Mouse (Mus musculus) forebrain, embryonic 14.5 days (tissue): ENCODE results near the gene Spry1. TPM values are rescaled to one million over a fixed set of nuclear protein-coding genes. Genes with fewer than 3 reads are reported as not detected.

Experiments used
- ATAC-seq: fragments of 200-750 bp; cut with Nextera tagmentation; 2 replicates; pipeline ENCODE4 v1.8.0; 2017; ENCODE audit warnings: mild to moderate bottlenecking, moderate library complexity
- DNase-seq: peaks from one replicate; pipeline ENCODE4 v3.0.0-alpha.2; 2015; ENCODE audit warnings: low spot score
- H3K27ac ChIP-seq: fragments of 300-500 bp; sonication (generic); 2 replicates; pipeline ENCODE4 v1.5.1; 2014; ENCODE audit warnings: low read depth, mild to moderate bottlenecking, control low read depth, low read length, moderate library complexity
- H3K27me3 ChIP-seq: fragments of 300-500 bp; sonication (generic); replicated peaks from 2 replicates; pipeline ENCODE4 v1.6.1; 2014; ENCODE audit warnings: low read length, control low read depth, mixed read lengths; ENCODE audit not compliant: control insufficient read depth, insufficient read depth
- H3K36me3 ChIP-seq: fragments of 300-500 bp; sonication (generic); 2 replicates; pipeline ENCODE4 v1.6.1; 2014; ENCODE audit warnings: low read length, control low read depth; ENCODE audit not compliant: control insufficient read depth, insufficient read depth
- H3K4me1 ChIP-seq: fragments of 300-500 bp; sonication (generic); 2 replicates; pipeline ENCODE4 v1.6.1; 2014; ENCODE audit warnings: antibody characterized with exemption, low read length, control low read depth; ENCODE audit not compliant: control insufficient read depth, insufficient read depth
- H3K4me2 ChIP-seq: fragments of 300-500 bp; sonication (generic); 2 replicates; pipeline ENCODE4 v1.6.1; 2014; ENCODE audit warnings: mild to moderate bottlenecking, control low read depth, low read length
- H3K4me3 ChIP-seq: fragments of 300-500 bp; sonication (generic); 2 replicates; pipeline ENCODE4 v1.5.1; 2014; ENCODE audit warnings: low read depth, low read length, control low read depth
- H3K9ac ChIP-seq: fragments of 300-500 bp; sonication (generic); 2 replicates; pipeline ENCODE4 v1.6.1; 2014; ENCODE audit warnings: mild to moderate bottlenecking, low read length, control low read depth, moderate library complexity
- H3K9me3 ChIP-seq: fragments of 300-500 bp; sonication (generic); replicated peaks from 2 replicates; pipeline ENCODE4 v1.6.1; 2016; ENCODE audit warnings: low read length, control low read depth, mixed read lengths; ENCODE audit not compliant: control insufficient read depth
- WGBS: fragments of 180-500 bp; shearing (Covaris S2); extraction: QIAGEN DNeasy Blood & Tissue Kit; methylation state at CpG from one replicate; pipeline ENCODE4 v1.1.7; 2014; 5-methylcytosine and 5-hydroxymethylcytosine counted together
- polyA plus RNA-seq: library from polyadenylated mRNA; unstranded; fragments of >200 nt; fragmentation: Nextera tagmentation; extraction: Ambion mirVana; gene quantifications from 2 replicates; pipeline ENCODE4 v1.2.1, GENCODE M21; 2014

The Spry1 gene
- polyA plus RNA-seq, 1 experiment from 2014 or later: 6.0 TPM

DNA sequence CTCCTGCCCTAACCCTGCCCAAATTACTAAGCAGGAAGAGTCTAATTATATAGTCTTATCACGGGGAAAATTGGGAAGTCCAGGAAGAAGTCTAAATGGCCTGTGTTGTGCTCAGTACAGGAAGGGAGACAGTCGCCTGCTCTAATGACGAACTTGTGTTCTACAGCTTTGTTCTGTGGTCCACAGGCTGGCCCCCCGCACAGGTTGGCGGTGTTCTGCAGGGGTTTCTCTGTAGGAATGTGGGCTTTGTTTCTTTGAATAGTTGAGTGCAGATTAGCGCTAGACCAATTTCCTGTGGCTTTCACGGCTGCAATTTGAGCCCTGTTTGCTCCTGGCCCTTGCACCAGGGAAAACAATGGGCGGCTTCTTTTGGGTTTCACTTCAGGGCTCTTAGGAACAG, 17.3 kb downstream of the Spry1 start:
- no peak for DNase-seq

DNA sequence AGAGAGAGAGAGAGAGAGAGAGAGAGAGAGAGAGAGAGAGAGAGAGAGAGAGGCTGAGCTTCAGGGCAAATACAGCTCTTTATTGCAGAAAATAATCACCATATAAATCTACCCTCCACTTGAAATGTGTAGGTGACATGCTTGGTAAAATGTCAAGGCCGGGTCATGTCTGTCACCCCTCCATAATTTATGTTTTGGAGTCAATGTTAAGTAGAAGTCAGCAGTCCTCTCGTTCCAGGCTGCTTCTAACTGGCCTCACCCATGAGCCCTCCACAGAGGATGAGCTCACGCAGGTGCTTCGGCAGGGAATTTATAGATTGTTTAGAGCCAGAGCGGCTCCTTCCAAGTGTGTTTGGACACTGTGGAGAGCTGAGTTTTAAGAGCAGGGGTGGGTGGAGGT, 18.4 kb downstream of the Spry1 start:
- Histone ChIP-seq H3K9me3 (no peaks in the 10 kb centered on the region), H3K4me1 (peaks cover 3% of the 10 kb centered on the region), H3K36me3 (no peaks in the 10 kb centered on the region), H3K4me3 (no peak overlapping the region), H3K4me2 (no peak overlapping the region), H3K9ac (no peak overlapping the region), H3K27me3 (no peaks in the 10 kb centered on the region), H3K27ac (no peak overlapping the region)
- DNase-seq: no peak
- WGBS: 64% methylated on average over 5 of the region's 5 CpGs
- no peak for ATAC-seq

More for the DNA sequence above, 17.3 kb downstream of the Spry1 start:
- peak overlapping the region; percentile 33 for H3K4me2 ChIP-seq
- no peaks in the 10 kb centered on the region for H3K36me3 ChIP-seq
- peaks cover 3% of the 10 kb centered on the region for H3K4me1 ChIP-seq
- ATAC-seq: peak; percentile 45; the same call in 1 of the 2 replicates
- H3K4me3 ChIP-seq: no peak overlapping the region; the same call in 1 of the 2 replicates
- H3K9me3 ChIP-seq: no peaks in the 10 kb centered on the region
- 2% methylated on average over 8 of the region's 8 CpGs for WGBS
- no peak overlapping the region for H3K9ac ChIP-seq
- H3K27ac ChIP-seq: no peak overlapping the region
- no peaks in the 10 kb centered on the region for H3K27me3 ChIP-seq

DNA sequence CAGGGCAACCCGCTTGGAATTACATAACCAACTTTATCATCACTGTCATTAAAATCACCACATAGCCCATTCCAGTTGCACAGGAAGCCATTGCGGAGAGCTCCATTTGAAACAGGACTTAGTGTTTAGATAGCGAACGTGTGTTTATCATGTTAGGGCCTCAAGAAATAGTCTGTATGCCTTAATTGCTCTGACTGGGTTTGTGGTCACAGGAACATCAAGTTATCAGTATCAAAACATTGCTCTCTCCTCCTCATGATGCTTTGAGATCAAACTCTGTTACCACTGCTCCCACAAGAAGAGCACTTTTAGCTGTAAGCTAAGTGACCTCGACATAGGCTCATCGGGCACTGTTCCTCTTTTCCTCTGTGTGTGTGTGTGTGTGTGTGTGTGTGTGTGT, 19.9 kb downstream of the Spry1 start:
- no peaks in the 10 kb centered on the region for H3K27me3 ChIP-seq
- peaks cover 3% of the 10 kb centered on the region for H3K4me1 ChIP-seq
- H3K9me3 ChIP-seq: no peaks in the 10 kb centered on the region
- no peaks in the 10 kb centered on the region for H3K36me3 ChIP-seq
- no peak overlapping the region for H3K27ac ChIP-seq
- H3K4me2 ChIP-seq: no peak overlapping the region
- 91% methylated on average over 6 of the region's 6 CpGs for WGBS
- H3K4me3 ChIP-seq: no peak overlapping the region
- H3K9ac ChIP-seq: no peak overlapping the region
- ATAC-seq: no peak
- no peak for DNase-seq

DNA sequence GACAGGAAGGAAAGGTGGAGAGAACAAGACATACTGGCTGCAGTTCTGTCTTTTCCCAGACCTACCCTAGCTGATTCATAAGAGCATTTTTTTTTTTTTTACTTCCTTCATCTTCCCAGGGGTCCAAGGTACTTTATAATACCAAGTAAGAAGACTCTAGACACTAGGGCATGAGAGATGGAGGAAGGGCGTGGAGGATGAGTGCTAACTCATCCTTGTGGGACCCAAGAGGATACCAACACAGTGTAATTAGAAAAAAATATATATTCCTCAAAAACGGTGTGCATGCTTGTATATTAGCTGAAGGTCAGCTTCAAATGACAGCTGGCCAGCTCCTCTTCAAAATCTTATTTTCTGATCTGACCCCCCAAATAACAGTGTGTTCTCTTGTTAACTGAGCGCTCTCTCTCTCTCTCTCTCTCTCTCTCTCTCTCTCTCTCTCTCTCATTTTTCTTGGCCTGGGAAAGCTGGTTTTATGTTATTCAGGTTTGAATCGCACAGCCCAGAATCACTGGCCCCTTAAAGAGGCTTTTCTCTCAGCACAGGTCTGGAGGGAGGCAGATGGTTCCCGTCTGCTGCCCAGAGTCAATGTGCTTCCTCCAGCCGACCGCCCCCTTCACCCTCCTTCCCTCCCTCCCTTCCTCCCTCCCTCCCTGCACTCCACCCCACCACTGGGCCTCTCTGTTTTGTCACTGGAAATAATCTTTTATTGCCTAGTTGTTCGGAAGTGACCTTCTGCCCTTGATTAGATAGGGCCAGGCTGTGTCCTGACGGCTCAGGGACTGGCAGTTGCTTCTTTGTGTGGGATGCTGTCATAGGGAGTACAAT, 26.8 kb downstream of the Spry1 start:
- WGBS: 20% methylated on average over 9 of the region's 9 CpGs
- DNase-seq: peak; percentile 50
- H3K27ac ChIP-seq: no peak overlapping the region
- peak; percentile 62; the same call in 1 of the 2 replicates for ATAC-seq
- H3K4me1 ChIP-seq: no peaks in the 10 kb centered on the region
- H3K36me3 ChIP-seq: no peaks in the 10 kb centered on the region
- peaks cover 14% of the 10 kb centered on the region; the same call in 1 of the 2 replicates for H3K9me3 ChIP-seq
- no peaks in the 10 kb centered on the region for H3K27me3 ChIP-seq
- H3K4me3 ChIP-seq: no peak overlapping the region
- no peak overlapping the region for H3K9ac ChIP-seq
- no peak overlapping the region for H3K4me2 ChIP-seq

DNA sequence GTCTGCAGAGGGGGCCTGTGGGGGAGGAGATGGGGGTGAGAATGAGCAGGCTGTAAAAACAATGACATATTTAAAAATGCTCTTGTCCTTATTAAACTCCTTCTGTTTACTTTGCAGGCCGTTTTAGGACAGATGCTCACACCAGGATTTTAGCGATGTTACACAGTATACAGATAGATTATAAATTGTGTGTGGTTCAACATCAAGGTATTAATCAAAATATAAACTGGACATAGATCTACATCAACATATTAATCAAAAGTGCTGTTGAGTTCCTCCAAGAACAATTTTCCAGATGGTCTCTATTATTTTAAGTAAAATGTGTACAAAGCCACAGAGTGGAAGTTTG, 27.3 kb downstream of the Spry1 start:
- ATAC-seq (no peak), DNase-seq (no peak)
- Histone ChIP-seq H3K4me3 (no peak overlapping the region), H3K27ac (no peak overlapping the region), H3K4me1 (no peaks in the 10 kb centered on the region), H3K9ac (no peak overlapping the region), H3K27me3 (no peaks in the 10 kb centered on the region), H3K36me3 (no peaks in the 10 kb centered on the region), H3K4me2 (no peak overlapping the region), H3K9me3 (peaks cover 14% of the 10 kb centered on the region; the same call in 1 of the 2 replicates)
- 21% methylated on average over 2 of the region's 2 CpGs for WGBS

DNA sequence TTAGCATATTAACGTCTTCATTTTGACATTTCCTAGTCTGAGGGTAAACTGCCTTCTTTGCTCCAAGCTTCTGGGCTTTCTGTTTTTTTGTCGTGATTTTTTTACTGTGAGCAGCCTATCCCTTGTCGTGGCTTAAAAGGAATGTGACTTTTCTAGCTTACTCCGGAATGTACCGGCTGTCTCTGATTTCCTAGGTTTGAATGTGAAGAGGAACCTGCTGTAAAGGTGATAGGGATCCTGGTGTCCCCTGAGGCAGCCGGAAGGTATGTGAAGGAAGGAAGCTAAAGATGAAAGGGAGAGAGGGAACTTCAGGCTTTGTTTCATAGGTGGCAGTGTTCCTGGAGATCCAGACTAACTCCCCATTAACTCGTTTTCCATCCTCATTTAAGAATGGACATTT, 28.0 kb downstream of the Spry1 start:
- peaks cover 14% of the 10 kb centered on the region; the same call in 1 of the 2 replicates for H3K9me3 ChIP-seq
- no peak for DNase-seq
- peaks cover 3% of the 10 kb centered on the region for H3K4me1 ChIP-seq
- no peak for ATAC-seq
- H3K27ac ChIP-seq: no peak overlapping the region
- H3K9ac ChIP-seq: no peak overlapping the region
- no peaks in the 10 kb centered on the region for H3K27me3 ChIP-seq
- H3K36me3 ChIP-seq: no peaks in the 10 kb centered on the region
- H3K4me3 ChIP-seq: no peak overlapping the region
- no peak overlapping the region for H3K4me2 ChIP-seq
- 39% methylated on average over 7 of the region's 7 CpGs for WGBS

DNA sequence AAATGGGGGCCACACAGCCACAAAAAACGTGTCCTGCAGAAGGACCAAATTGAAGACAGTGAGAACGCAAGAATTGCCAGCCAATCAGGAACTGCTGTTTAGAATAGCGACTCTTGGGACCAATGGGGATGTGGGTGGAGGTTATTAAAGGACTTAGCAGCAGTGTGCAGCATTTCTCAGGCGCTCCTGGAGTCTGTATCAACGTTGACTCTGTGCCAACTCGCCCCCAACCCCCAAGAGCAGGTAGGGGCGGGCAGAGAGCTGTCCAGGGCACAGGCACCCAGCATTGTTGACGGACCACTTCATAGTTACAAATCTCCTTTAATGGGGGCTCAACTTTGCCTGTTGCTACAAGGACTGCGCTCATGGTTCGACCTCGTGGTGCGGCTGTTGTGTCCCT, 28.9 kb downstream of the Spry1 start:
- DNase-seq (no peak), ATAC-seq (no peak)
- Histone ChIP-seq H3K4me1 (peaks cover 4% of the 10 kb centered on the region), H3K27ac (no peak overlapping the region), H3K9me3 (peaks cover 14% of the 10 kb centered on the region; the same call in 1 of the 2 replicates), H3K4me3 (no peak overlapping the region), H3K4me2 (no peak overlapping the region), H3K9ac (no peak overlapping the region), H3K36me3 (no peaks in the 10 kb centered on the region), H3K27me3 (no peaks in the 10 kb centered on the region)
- 90% methylated on average over 12 of the region's 12 CpGs for WGBS

DNA sequence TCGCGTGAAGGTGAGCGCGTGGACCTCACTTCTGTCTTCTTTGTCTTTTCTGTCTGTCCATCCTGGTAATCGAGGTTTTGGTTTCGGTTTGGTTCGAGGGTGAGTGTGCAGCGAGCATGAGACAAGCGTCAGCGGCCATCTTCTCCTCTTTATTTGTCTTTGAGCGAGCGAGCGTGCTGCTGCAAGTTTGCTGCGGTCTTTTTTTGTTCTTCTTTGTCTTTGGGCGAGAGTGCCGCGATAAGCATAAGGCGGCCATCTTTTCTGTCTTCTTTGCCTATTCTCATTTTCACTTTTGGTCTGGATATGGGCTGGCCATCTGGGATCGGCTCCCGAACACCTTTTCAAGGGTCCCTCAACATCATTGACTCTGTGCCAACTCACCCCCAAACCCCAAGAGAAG, 29.4 kb downstream of the Spry1 start:
- no peaks in the 10 kb centered on the region for H3K36me3 ChIP-seq
- H3K27me3 ChIP-seq: no peaks in the 10 kb centered on the region
- no peak overlapping the region for H3K9ac ChIP-seq
- DNase-seq (no peak), ATAC-seq (no peak)
- 97% methylated on average over 20 of the region's 20 CpGs for WGBS
- H3K4me2 ChIP-seq: no peak overlapping the region
- H3K27ac ChIP-seq: no peak overlapping the region
- no peak overlapping the region for H3K4me3 ChIP-seq
- peaks cover 6% of the 10 kb centered on the region for H3K4me1 ChIP-seq
- peaks cover 14% of the 10 kb centered on the region; the same call in 1 of the 2 replicates for H3K9me3 ChIP-seq

DNA sequence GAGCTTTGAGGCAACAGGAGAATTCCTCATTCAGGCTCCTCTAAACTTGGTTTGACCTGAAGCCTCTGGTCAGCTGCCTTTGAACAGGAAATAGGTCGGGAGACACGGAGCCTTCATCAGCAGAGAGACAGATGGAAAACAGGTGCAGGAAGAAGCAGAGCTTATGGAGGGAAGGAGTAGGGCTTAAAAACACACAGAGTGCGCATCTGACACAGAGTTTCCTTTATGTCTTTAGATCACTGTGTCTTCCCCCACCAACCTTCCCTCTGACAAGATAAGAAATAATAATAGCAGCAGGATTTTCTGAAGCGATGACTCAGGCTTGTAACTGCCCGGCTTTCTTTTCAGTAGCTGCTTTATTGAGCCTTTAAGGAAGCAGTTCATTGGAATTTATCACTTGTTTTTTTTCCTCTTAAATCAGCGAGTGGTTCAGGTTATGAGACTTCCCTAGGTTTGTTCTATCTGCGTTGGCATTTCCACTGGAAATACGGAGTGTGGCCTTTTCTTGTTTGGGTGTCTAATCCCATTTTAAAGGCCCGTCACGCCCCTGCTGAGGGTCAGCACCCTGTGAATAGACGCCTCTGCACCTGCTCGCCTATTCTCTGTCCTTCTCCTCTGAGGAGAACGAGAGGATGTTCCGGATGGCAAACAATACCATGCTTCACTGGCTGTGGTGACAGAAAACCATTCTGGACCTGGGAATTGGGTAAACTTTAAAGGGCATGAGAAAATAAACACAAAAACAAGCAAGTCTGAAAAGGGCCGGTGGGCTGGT, 32.7 kb downstream of the Spry1 start:
- H3K27me3 ChIP-seq: no peaks in the 10 kb centered on the region
- H3K36me3 ChIP-seq: no peaks in the 10 kb centered on the region
- H3K4me3 ChIP-seq: no peak overlapping the region
- 11% methylated on average over 15 of the region's 15 CpGs for WGBS
- no peak overlapping the region for H3K27ac ChIP-seq
- no peak overlapping the region for H3K9ac ChIP-seq
- H3K9me3 ChIP-seq: peaks cover 14% of the 10 kb centered on the region; the same call in 1 of the 2 replicates
- ATAC-seq (no peak; the same call in 1 of the 2 replicates), DNase-seq (no peak)
- H3K4me2 ChIP-seq: no peak overlapping the region
- peaks cover 6% of the 10 kb centered on the region for H3K4me1 ChIP-seq
